Mouse (Mus musculus) erythroblast, embryonic 14.5 days (primary cell): ENCODE data around the gene Gas7. TPM values are rescaled to one million over a fixed set of nuclear protein-coding genes. Genes with fewer than 3 reads are reported as not detected.

ENCODE experiments used
- H3K27me3 ChIP-seq: 2 replicates; pipeline ENCODE4 v1.6.1; 2012; ENCODE audit warnings: inconsistent platforms; ENCODE audit not compliant: control insufficient read depth
- H3K36me3 ChIP-seq: 2 replicates; pipeline ENCODE4 v1.6.1; 2012; ENCODE audit warnings: mild to moderate bottlenecking, inconsistent platforms; ENCODE audit not compliant: control insufficient read depth
- H3K4me1 ChIP-seq: 2 replicates; pipeline ENCODE4 v1.6.1; 2012; ENCODE audit warnings: inconsistent platforms; ENCODE audit not compliant: control insufficient read depth
- H3K4me3 ChIP-seq: replicated peaks from 2 replicates; pipeline ENCODE3; 2012; ENCODE audit warnings: moderate library complexity, mild to moderate bottlenecking, inconsistent platforms
- H3K9me3 ChIP-seq: 2 replicates; pipeline ENCODE4 v1.6.1; 2012; ENCODE audit warnings: low read length, inconsistent platforms, mixed read lengths; ENCODE audit not compliant: control insufficient read depth
- GATA1 ChIP-seq: IDR thresholded peaks from 2 replicates; pipeline ENCODE4 v1.6.1; 2012; ENCODE audit warnings: low read length, inconsistent platforms, mixed read lengths
- TAL1 ChIP-seq: IDR thresholded peaks from 3 replicates; pipeline ENCODE4 v1.6.1; 2012; ENCODE audit warnings: low read length, inconsistent platforms, mixed read lengths
- polyA plus RNA-seq: library from polyadenylated mRNA; stranded (reverse); fragments of >175 nt; gene quantifications from 2 replicates; pipeline ENCODE4 v1.2.3, GENCODE M21; 2012

Gas7 gene
- polyA plus RNA-seq, 1 experiment, result 0.01 TPM

GRCm38 (mm10) chr11:67480204-67480956, 25.1 kb downstream of the Gas7 start:
- TF ChIP-seq GATA1 (no peak), TAL1 (no peak)
- H3K4me3 ChIP-seq, result no peak overlapping the region
- H3K9me3 ChIP-seq, result no peaks in the 10 kb centered on the region

DNA sequence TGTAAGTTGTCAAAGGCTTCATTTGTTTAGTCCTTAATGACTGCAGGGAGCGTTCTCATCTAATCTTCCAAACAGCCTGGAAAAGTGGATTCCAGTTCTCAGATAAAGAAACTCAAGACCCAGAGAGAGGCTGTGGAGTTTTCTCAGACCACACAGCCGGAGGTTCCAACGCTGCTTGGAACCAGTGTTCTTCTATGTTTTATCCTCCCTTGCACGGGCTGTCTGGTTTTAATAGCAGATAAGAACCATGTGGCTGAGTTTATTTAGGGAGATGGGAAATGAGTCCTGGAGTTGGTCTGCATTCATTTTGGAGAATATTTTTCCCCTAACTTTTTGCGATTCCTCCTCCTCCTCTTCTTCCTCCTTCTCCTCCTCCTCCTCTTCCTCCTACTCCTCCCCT, 26.5 kb downstream of the Gas7 start:
- H3K36me3 ChIP-seq, result no peaks in the 10 kb centered on the region
- no peaks in the 10 kb centered on the region for H3K27me3 ChIP-seq
- H3K4me3 ChIP-seq, result no peak overlapping the region
- TF ChIP-seq GATA1, result no peak
- no peak for TF ChIP-seq TAL1
- H3K4me1 ChIP-seq, result no peaks in the 10 kb centered on the region
- no peaks in the 10 kb centered on the region for H3K9me3 ChIP-seq

More at GRCm38 (mm10) chr11:67480204-67480956, 25.1 kb downstream of the Gas7 start:
- Histone ChIP-seq H3K4me1 (no peaks in the 10 kb centered on the region), H3K36me3 (no peaks in the 10 kb centered on the region), H3K27me3 (no peaks in the 10 kb centered on the region)

- H3K36me3 ChIP-seq, result no peaks in the 10 kb centered on the region
- TF ChIP-seq TAL1 (no peak), GATA1 (no peak)
Measured at GRCm38 (mm10) chr11:67482217-67482760, 27.1 kb downstream of the Gas7 start.

DNA sequence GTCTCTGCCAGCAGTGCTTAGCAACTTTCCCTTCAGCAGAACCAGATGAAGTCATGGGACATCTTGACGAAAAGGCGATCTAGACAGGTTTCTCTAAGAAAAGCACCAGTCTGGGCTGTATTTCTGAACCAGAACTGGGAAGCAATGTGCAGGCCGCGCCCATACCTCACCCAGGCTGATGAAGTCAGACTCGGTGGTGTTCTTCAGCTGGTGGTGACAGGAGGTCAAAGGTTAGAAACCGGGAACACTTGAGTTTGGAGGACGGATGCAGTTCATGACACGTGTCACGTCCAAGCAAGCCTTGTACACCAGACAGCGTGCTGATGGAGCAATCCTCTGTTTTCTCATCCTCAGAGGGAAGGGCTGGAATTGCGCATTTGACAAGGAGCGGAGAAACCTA, 32.9 kb downstream of the Gas7 start:
- H3K36me3 ChIP-seq, result no peaks in the 10 kb centered on the region
- TF ChIP-seq TAL1 (no peak), GATA1 (no peak)
- no peaks in the 10 kb centered on the region for H3K9me3 ChIP-seq
- H3K4me3 ChIP-seq, result no peak overlapping the region
- H3K4me1 ChIP-seq, result no peaks in the 10 kb centered on the region
- no peaks in the 10 kb centered on the region for H3K27me3 ChIP-seq

More at GRCm38 (mm10) chr11:67482217-67482760, 27.1 kb downstream of the Gas7 start:
- no peak overlapping the region for H3K4me3 ChIP-seq
- H3K9me3 ChIP-seq, result no peaks in the 10 kb centered on the region
- no peaks in the 10 kb centered on the region for H3K4me1 ChIP-seq
- H3K27me3 ChIP-seq, result no peaks in the 10 kb centered on the region

GRCm38 (mm10) chr11:67489647-67490175, 34.5 kb downstream of the Gas7 start:
- Histone ChIP-seq H3K4me3 (no peak overlapping the region), H3K36me3 (no peaks in the 10 kb centered on the region), H3K27me3 (no peaks in the 10 kb centered on the region), H3K4me1 (no peaks in the 10 kb centered on the region), H3K9me3 (no peaks in the 10 kb centered on the region)
- TF ChIP-seq TAL1 (no peak), GATA1 (no peak)

DNA sequence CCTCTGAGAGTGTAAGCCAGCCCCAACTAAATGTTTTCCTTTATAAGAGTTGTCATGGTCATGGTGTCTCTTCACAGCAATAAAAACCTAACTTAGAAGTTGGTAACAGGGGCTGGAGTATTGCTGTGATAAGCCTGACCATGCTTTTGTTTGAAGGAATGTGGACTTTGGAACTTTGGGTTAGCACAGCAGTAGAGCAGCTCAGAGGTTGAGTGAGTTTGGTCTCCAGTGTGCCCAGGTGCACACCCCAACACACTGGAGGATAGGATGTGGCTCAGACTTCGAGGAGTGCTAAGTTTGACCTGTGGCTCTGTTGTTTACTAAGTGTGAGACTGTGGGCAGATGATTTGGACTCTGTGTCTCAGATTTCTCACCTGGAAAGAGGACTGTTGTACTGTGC, 41.6 kb downstream of the Gas7 start:
- TF ChIP-seq GATA1, result no peak
- no peak for TF ChIP-seq TAL1
- H3K27me3 ChIP-seq, result no peaks in the 10 kb centered on the region
- no peaks in the 10 kb centered on the region for H3K4me1 ChIP-seq
- no peaks in the 10 kb centered on the region for H3K9me3 ChIP-seq
- no peaks in the 10 kb centered on the region for H3K36me3 ChIP-seq
- H3K4me3 ChIP-seq, result no peak overlapping the region

DNA sequence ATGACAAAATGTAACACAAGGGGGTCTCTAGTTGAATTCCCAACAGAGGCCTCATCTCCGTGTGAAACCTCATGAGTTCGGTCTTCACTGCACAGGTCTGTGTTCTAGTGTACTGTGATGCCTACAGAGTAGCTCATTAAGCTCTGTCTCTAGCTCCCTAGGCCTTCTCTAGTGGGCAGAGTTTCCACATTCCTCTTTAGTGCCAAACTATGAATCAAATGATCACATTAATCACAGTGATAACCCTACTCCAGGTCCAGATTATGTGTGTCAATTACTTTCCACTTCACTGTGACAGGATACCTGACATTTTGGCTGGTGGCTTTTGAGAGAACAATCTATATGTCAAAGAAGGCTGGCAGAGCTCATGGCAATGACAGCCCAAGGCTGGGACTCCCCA, 44.9 kb downstream of the Gas7 start:
- TF ChIP-seq GATA1 (no peak), TAL1 (no peak)
- Histone ChIP-seq H3K9me3 (no peaks in the 10 kb centered on the region), H3K36me3 (no peaks in the 10 kb centered on the region), H3K27me3 (no peaks in the 10 kb centered on the region), H3K4me1 (no peaks in the 10 kb centered on the region), H3K4me3 (no peak overlapping the region)

- TF ChIP-seq GATA1 (no peak), TAL1 (no peak)
- Histone ChIP-seq H3K4me1 (no peaks in the 10 kb centered on the region), H3K36me3 (no peaks in the 10 kb centered on the region), H3K4me3 (no peak overlapping the region), H3K27me3 (no peaks in the 10 kb centered on the region), H3K9me3 (peaks cover 2% of the 10 kb centered on the region; the same call in 1 of the 2 replicates)
Measured at GRCm38 (mm10) chr11:67501468-67502244, 46.4 kb downstream of the Gas7 start.

DNA sequence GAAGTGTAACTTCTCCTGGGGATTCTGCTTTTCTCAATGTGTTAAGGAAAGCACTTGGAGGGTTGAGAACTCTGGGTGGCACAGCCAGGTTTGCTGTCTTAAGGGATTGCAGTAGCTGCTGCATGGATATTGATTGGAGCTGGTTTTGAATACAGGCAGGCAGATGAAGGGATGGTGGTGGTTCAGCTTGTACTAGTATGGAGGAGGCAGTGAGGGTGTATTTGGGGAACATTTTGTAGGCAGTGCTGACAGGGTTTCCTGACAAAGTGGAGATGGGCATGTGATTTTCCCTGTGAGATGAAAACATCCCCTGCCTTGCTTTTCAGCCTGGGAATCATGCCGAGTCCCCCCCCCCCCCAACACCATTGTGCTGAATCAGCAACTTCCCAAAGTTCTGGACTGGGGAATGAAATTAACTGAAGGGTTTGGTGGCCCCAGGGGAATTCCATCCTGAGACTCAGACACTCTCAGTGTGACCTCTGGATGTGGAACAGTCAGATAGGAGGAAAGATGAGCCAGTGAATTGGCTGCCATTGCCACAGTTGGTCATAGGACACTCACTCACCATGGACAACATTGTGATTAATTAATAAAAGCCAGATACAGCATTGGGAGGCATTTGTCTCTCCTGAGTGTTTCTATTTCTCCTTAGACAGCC, 54.1 kb downstream of the Gas7 start:
- Histone ChIP-seq H3K9me3 (peaks cover 4% of the 10 kb centered on the region; the same call in 1 of the 2 replicates), H3K4me1 (no peaks in the 10 kb centered on the region), H3K36me3 (no peaks in the 10 kb centered on the region), H3K4me3 (no peak overlapping the region), H3K27me3 (no peaks in the 10 kb centered on the region)
- TF ChIP-seq TAL1, result no peak
